Mouse (Mus musculus) liver, embryonic 14.5 days (tissue): ENCODE measurements around the gene 2010003K11Rik. TPM values are rescaled to one million over a fixed set of nuclear protein-coding genes. Genes with fewer than 3 reads are reported as not detected.

ENCODE experiments used
- ATAC-seq: fragments of 200-750 bp; cut with Nextera tagmentation; 2 replicates; pipeline ENCODE4 v1.8.0; 2017; ENCODE audit warnings: moderate number of reproducible peaks, mild to moderate bottlenecking, moderate library complexity; ENCODE audit not compliant: insufficient read depth
- DNase-seq, 3 experiments: peaks; one replicate each; pipeline ENCODE4 v3.0.0-alpha.2; 2012 to 2013; ENCODE audit warnings: low read depth in 3 of 3, low spot score in 3 of 3
- H3K27ac ChIP-seq: fragments of 300-500 bp; sonication (generic); 2 replicates; pipeline ENCODE4 v1.5.1; 2014; ENCODE audit warnings: moderate library complexity, mild to moderate bottlenecking, control low read depth, inconsistent platforms
- H3K27me3 ChIP-seq: fragments of 300-500 bp; sonication (generic); 2 replicates; pipeline ENCODE4 v1.6.1; 2014; ENCODE audit warnings: mild to moderate bottlenecking, low read length, moderate library complexity; ENCODE audit not compliant: control insufficient read depth, insufficient read depth
- H3K36me3 ChIP-seq: fragments of 300-500 bp; sonication (generic); replicated peaks from 2 replicates; pipeline ENCODE4 v1.6.1; 2014; ENCODE audit warnings: low read depth; ENCODE audit not compliant: control insufficient read depth, insufficient read depth
- H3K4me1 ChIP-seq, 2 experiments: fragments of 200-500 bp in 1 of 2; fragments of 300-500 bp in 1 of 2; sonication (generic) in 1 of 2; replicated peaks; 2 replicates each; pipeline ENCODE4 v1.6.1; 2012 to 2014; ENCODE audit warnings: antibody characterized with exemption in 1 of 2, inconsistent platforms in 1 of 2, low read length in 1 of 2; ENCODE audit not compliant: control insufficient read depth in 2 of 2, insufficient read depth in 2 of 2
- H3K4me2 ChIP-seq: fragments of 300-500 bp; sonication (generic); 2 replicates; pipeline ENCODE4 v1.6.1; 2014; ENCODE audit warnings: low read depth, mild to moderate bottlenecking, control low read depth, moderate library complexity
- H3K4me3 ChIP-seq, 2 experiments: fragments of 200-500 bp in 1 of 2; fragments of 300-500 bp in 1 of 2; sonication (generic) in 1 of 2; 2 replicates each; pipeline ENCODE4 v1.5.1; 2012 to 2014; ENCODE audit warnings: low read depth in 2 of 2, low read length in 2 of 2, mild to moderate bottlenecking in 2 of 2, control low read depth in 1 of 2, inconsistent platforms in 1 of 2, moderate library complexity in 1 of 2; ENCODE audit not compliant: insufficient read depth in 1 of 2
- H3K9ac ChIP-seq: fragments of 300-500 bp; sonication (generic); replicated peaks from 2 replicates; pipeline ENCODE4 v1.6.1; 2014; ENCODE audit warnings: mild to moderate bottlenecking, control low read depth, moderate library complexity
- H3K9me3 ChIP-seq: fragments of 300-500 bp; sonication (generic); 2 replicates; pipeline ENCODE4 v1.6.1; 2016; ENCODE audit warnings: low read length, mixed read lengths; ENCODE audit not compliant: control insufficient read depth
- CTCF ChIP-seq: IDR thresholded peaks from 2 replicates; pipeline ENCODE4 v1.5.1; 2016; ENCODE audit warnings: antibody characterized with exemption, low read depth, control low read depth
- EP300 ChIP-seq: IDR thresholded peaks from 2 replicates; pipeline ENCODE4 v1.6.1; 2016; ENCODE audit warnings: antibody characterized with exemption, low read depth
- WGBS: fragments of 180-500 bp; shearing (Covaris S2); extraction: QIAGEN DNeasy Blood & Tissue Kit; methylation state at CpG from one replicate; pipeline ENCODE4 v1.1.7; 2014; ENCODE audit not compliant: insufficient replicate concordance; 5-methylcytosine and 5-hydroxymethylcytosine counted together
- polyA plus RNA-seq, 2 experiments: library from polyadenylated mRNA; depleted of rRNA in 1 of 2; stranded (reverse) in 1 of 2; unstranded in 1 of 2; fragments of >200 nt; fragmentation: Nextera tagmentation in 1 of 2; extraction: Ambion mirVana in 1 of 2; gene quantifications; 2 replicates each; pipeline versions ENCODE4 v1.2.1 to v1.2.3; 2012 to 2014

2010003K11Rik gene
- polyA plus RNA-seq, 2 experiments: 0.08 TPM; not detected in 1

DNA sequence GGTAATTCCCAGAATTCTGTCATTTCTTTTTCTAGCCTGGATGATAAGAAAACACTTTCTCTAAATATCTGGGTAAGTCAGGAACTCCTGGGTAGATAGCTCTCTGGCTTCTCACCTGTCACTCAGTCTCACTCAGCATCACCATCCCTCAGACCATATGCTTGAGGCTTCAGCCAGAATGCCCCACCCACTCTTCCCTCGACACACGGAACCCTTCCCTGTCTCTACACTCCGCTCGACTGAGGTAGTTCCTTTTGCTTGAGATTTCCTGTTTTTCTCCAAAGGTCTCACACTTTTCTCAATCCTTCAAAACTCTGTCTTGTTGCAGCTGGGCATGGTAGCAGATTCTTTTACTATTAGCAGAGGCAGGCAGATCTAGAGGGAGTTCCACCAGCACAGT, 17.1 kb downstream of the 2010003K11Rik start:
- Histone ChIP-seq H3K4me3 (no peak overlapping the region), H3K9me3 (no peaks in the 10 kb centered on the region), H3K4me1 (no peaks in the 10 kb centered on the region), H3K36me3 (no peaks in the 10 kb centered on the region), H3K9ac (no peak overlapping the region), H3K27ac (no peak overlapping the region), H3K4me2 (no peak overlapping the region), H3K27me3 (peaks cover 18% of the 10 kb centered on the region)
- DNase-seq (no peak), ATAC-seq (no peak)
- 17% methylated on average over 4 of the region's 4 CpGs for WGBS
- TF ChIP-seq EP300 (no peak), CTCF (no peak)

DNA sequence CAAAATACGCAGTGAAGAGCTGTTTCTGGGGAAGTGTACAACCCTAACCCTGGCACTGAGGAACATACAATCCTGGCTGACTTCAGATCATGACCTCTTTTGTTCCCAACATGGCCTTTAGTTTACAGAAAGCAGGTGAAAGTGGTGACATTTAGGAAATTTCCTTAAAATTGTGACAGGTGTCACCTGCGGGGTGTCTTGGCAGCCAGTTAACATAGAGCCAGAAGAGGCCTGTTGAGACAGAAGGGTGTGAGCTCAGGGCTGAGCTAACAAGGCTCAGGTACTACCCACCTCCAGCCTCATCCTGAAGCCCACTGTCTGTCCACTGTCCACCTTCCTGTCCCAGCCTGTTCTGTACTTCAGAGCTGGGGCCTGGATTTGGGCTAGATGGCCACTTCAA, 18.3 kb downstream of the 2010003K11Rik start:
- H3K4me3 ChIP-seq: no peak overlapping the region
- H3K9ac ChIP-seq: no peak overlapping the region
- WGBS: 56% methylated on average over 2 of the region's 2 CpGs
- H3K4me1 ChIP-seq: no peaks in the 10 kb centered on the region
- H3K27ac ChIP-seq: no peak overlapping the region
- TF ChIP-seq CTCF (no peak), EP300 (no peak)
- no peaks in the 10 kb centered on the region for H3K36me3 ChIP-seq
- no peaks in the 10 kb centered on the region for H3K9me3 ChIP-seq
- peaks cover 31% of the 10 kb centered on the region for H3K27me3 ChIP-seq
- ATAC-seq: no peak
- H3K4me2 ChIP-seq: no peak overlapping the region
- no peak for DNase-seq

DNA sequence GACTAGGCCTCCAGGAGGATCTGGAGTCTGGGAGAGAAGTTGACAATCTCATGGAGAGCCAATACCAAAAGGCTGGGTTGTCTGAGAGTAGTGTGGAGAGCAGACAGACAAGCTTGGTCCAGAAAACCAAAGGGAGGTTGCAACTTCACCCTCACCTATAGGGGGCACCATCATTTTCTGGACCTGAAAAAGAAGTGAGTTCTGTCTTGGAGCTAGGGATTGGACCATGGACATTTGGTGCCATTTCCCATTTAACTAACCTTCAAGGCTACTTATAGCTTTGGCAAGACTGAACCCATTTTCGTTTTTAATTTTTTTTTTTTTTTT, 20.2 kb downstream of the 2010003K11Rik start:
- H3K27me3 ChIP-seq: peaks cover 35% of the 10 kb centered on the region
- no peaks in the 10 kb centered on the region for H3K36me3 ChIP-seq
- peak in 1 of 3 experiments; percentile 27 for DNase-seq
- no peaks in the 10 kb centered on the region for H3K4me1 ChIP-seq
- 20% methylated on average over 1 of the region's 1 CpGs for WGBS
- H3K9ac ChIP-seq: no peak overlapping the region
- no peak overlapping the region for H3K27ac ChIP-seq
- no peak for ATAC-seq
- H3K9me3 ChIP-seq: no peaks in the 10 kb centered on the region
- H3K4me2 ChIP-seq: no peak overlapping the region
- no peak for TF ChIP-seq EP300
- peak; percentile 52 for TF ChIP-seq CTCF
- no peak overlapping the region for H3K4me3 ChIP-seq

DNA sequence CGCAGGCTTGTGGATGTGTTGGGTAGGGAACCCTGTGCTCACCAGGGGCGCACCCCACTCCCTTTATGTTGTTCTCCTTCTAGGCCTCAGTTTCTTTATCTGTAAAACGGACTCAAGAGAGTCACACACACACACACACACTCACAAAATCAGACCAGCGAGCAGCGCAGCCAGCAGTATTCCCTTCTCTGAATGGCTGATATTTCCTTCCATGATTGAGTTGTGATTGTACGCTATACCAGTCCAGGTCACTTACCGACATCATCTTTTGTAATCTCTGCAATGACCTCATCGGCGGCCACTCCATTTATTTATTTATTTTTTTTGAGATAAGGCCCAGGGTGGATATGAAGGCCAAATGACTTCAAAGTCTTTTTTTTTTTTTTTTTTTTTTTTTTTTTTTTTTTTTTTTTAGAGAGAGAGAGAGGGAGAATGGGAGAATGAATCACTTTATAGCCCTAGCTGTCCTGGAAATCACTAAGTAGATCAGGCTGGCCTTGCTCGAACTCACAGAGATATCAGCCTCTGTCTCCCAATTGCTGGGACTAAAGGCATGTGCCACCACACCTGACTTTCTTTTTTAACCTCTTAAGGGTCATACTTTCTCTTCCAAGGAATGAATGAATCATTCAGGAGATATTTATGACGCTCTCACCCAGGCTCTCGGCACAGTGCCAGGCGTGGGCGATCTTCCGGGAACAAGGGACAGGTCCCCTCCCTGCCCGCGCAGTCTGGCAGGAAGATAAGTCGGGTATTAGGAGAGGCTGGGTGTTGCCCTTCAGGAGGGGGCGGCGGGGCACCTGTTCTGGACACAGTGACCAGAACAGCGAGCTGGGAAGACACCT, 20.8 kb downstream of the 2010003K11Rik start, which contains the start of gene Syt12:
Syt12 (minus strand) TSS at position 103 of the 845 bp plus-strand sequence.
- H3K4me3 ChIP-seq: peak within 1 kb of the TSS; percentile 11 to 16
- TF ChIP-seq CTCF: no peak
- TF ChIP-seq EP300: no peak
- H3K4me1 ChIP-seq: no peaks in the 10 kb centered on the region
- H3K27me3 ChIP-seq: peaks cover 35% of the 10 kb centered on the region
- H3K4me2 ChIP-seq: peak within 1 kb of the TSS; percentile 35
- no peaks in the 10 kb centered on the region for H3K9me3 ChIP-seq
- H3K36me3 ChIP-seq: no peaks in the 10 kb centered on the region
- WGBS: 20% methylated on average over 21 of the region's 21 CpGs
- DNase-seq (no peak), ATAC-seq (no peak)
- no peak within 1 kb of the TSS for H3K9ac ChIP-seq
- H3K27ac ChIP-seq: no peak within 1 kb of the TSS

DNA sequence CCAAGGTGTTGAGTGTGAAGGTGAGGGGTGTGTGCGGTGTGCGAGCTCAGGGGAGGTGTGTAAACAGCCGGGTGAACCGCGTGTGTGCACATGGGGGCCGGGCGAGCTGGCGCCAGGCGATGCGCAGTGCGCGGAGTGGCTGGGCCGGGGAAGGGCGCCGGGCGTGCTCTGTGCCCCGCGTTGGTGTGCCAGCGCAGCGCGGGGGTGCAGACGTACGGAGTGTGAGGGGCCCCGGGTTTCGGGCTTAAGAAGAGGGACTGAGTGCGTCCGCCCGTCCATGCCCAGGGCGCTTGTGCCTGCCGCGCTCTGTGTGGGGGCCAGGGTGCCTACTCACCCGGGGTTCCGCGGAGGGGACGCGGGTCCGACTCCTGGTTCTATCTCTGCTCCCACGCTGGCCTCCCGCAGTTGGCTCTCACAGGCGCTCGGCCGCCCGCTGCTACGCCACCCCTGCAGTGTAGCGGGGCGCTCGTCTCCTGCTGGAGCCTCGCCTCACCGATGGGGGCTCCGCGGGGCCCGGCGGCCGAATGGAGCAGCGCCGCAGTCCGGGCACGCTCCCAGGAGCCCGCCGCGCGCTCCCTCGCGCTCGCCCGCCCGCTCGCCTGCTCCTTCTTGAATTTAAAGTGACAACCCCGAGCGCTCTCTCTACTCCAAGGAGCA, 21.7 kb downstream of the 2010003K11Rik start:
- TF ChIP-seq CTCF: no peak
- H3K4me1 ChIP-seq: no peaks in the 10 kb centered on the region
- H3K36me3 ChIP-seq: no peaks in the 10 kb centered on the region
- ATAC-seq (peak; percentile 33; the same call in 1 of the 2 replicates), DNase-seq (no peak)
- H3K27me3 ChIP-seq: peaks cover 35% of the 10 kb centered on the region
- H3K9ac ChIP-seq: no peak overlapping the region
- no peak overlapping the region for H3K27ac ChIP-seq
- H3K9me3 ChIP-seq: no peaks in the 10 kb centered on the region
- peak overlapping the region; percentile 11 to 16 for H3K4me3 ChIP-seq
- peak overlapping the region; percentile 35 for H3K4me2 ChIP-seq
- WGBS: under 1% methylated on average over 65 of the region's 70 CpGs
